Mouse (Mus musculus) T-cell, adult 2 months (primary cell): ENCODE measurements around the gene Kif2c.

Experiments used
- DNase-seq: peaks from one replicate; pipeline ENCODE4 v3.0.0; 2022; ENCODE audit warnings: low spot score

Kif2c gene

GRCm38 (mm10) chr4:117117931-117118330 is 64.5 kb downstream of the Kif2c start:
- DNase-seq = no peak

GRCm38 (mm10) chr4:117115592-117115991 is 66.8 kb downstream of the Kif2c start:
- no peak for DNase-seq

- DNase-seq = no peak
Observed at GRCm38 (mm10) chr4:117113237-117113636, 69.2 kb downstream of the Kif2c start.

GRCm38 (mm10) chr4:117110985-117111384 is 71.5 kb downstream of the Kif2c start:
- DNase-seq = no peak

GRCm38 (mm10) chr4:117110249-117110648 is 72.2 kb downstream of the Kif2c start:
- no peak for DNase-seq
